Mouse (Mus musculus) MEL (cell line): ENCODE data around the gene Nav1. TPM values are rescaled to one million over a fixed set of nuclear protein-coding genes. Genes with fewer than 3 reads are reported as not detected.

Experiments used
- DNase-seq: peaks from one replicate; pipeline ENCODE4 v3.0.0; 2011; ENCODE audit warnings: low read depth, low spot score
- H3K27ac ChIP-seq: 2 replicates; pipeline ENCODE4 v1.5.1; 2012; ENCODE audit warnings: low read depth, mild to moderate bottlenecking, control low read depth, low read length, moderate library complexity; ENCODE audit not compliant: control insufficient read depth
- H3K27me3 ChIP-seq, 2 experiments: fragments of 150-350 bp in 1 of 2; sonication (generic) in 1 of 2; 2 replicates each; pipeline ENCODE4 v1.6.1; 2012; ENCODE audit warnings: low read length in 2 of 2, mild to moderate bottlenecking in 2 of 2, improper control_type of control experiment in 1 of 2, moderate library complexity in 1 of 2; ENCODE audit not compliant: insufficient read depth in 2 of 2, control insufficient read depth in 1 of 2
- H3K36me3 ChIP-seq, 2 experiments: 2 replicates each; pipeline ENCODE4 v1.6.1; 2012 to 2014; ENCODE audit warnings: low read length in 2 of 2, improper control_type of control experiment in 1 of 2, inconsistent platforms in 1 of 2, mild to moderate bottlenecking in 1 of 2; ENCODE audit not compliant: insufficient read depth in 2 of 2, control insufficient read depth in 1 of 2
- H3K4me1 ChIP-seq, 2 experiments: fragments of 150-350 bp in 1 of 2; sonication (generic) in 1 of 2; 2 replicates each; pipeline ENCODE4 v1.6.1; 2012; ENCODE audit warnings: low read length in 2 of 2, improper control_type of control experiment in 1 of 2, mild to moderate bottlenecking in 1 of 2; ENCODE audit not compliant: insufficient read depth in 2 of 2, control insufficient read depth in 1 of 2
- H3K4me3 ChIP-seq, 2 experiments: fragments of 150-350 bp in 1 of 2; sonication (generic) in 1 of 2; 2 replicates each; pipeline ENCODE4 v1.5.1; 2012; ENCODE audit warnings: low read depth in 2 of 2, low read length in 2 of 2, mild to moderate bottlenecking in 2 of 2, moderate library complexity in 2 of 2, control low read depth in 1 of 2, improper control_type of control experiment in 1 of 2; ENCODE audit not compliant: control insufficient read depth in 1 of 2, insufficient read depth in 1 of 2
- H3K79me2 ChIP-seq: 2 replicates; pipeline ENCODE4 v1.6.1; 2012; ENCODE audit warnings: mild to moderate bottlenecking, low read length, moderate library complexity; ENCODE audit not compliant: control insufficient read depth, poor library complexity, insufficient read depth
- H3K9ac ChIP-seq: 2 replicates; pipeline ENCODE4 v1.6.1; 2012; ENCODE audit warnings: low read depth, mild to moderate bottlenecking, control low read depth, low read length, moderate library complexity; ENCODE audit not compliant: control insufficient read depth, poor library complexity, severe bottlenecking
- H3K9me3 ChIP-seq: fragments of 150-350 bp; sonication (generic); replicated peaks from 2 replicates; pipeline ENCODE4 v1.6.1; 2012; ENCODE audit warnings: mild to moderate bottlenecking, low read length, improper control_type of control experiment, moderate library complexity; ENCODE audit not compliant: insufficient read depth
- BHLHE40 ChIP-seq: IDR thresholded peaks from 2 replicates; pipeline ENCODE4 v1.6.1; 2012; ENCODE audit warnings: low read depth, mild to moderate bottlenecking, inconsistent platforms, low read length, improper control_type of control experiment, borderline replicate concordance
- CHD1 ChIP-seq: IDR thresholded peaks from 2 replicates; pipeline ENCODE4 v1.6.1; 2012; ENCODE audit warnings: low read depth, mild to moderate bottlenecking, inconsistent platforms, low read length, improper control_type of control experiment
- CHD2 ChIP-seq: IDR thresholded peaks from 2 replicates; pipeline ENCODE4 v1.6.1; 2011; ENCODE audit warnings: low read length, improper control_type of control experiment
- EP300 ChIP-seq, 2 experiments: IDR thresholded peaks; 2 replicates each; pipeline ENCODE4 v1.6.1; 2011; ENCODE audit warnings: improper control_type of control experiment in 2 of 2, low read length in 2 of 2, low read depth in 1 of 2, mild to moderate bottlenecking in 1 of 2
- ETS1 ChIP-seq: IDR thresholded peaks from 2 replicates; pipeline ENCODE4 v1.6.1; 2012; ENCODE audit warnings: low read depth, mild to moderate bottlenecking, inconsistent platforms, low read length, improper control_type of control experiment, moderate library complexity
- JUND ChIP-seq: IDR thresholded peaks from 2 replicates; pipeline ENCODE4 v1.6.1; 2011; ENCODE audit warnings: low read depth, mild to moderate bottlenecking, improper control_type of control experiment, low read length
- MAFK ChIP-seq: IDR thresholded peaks from 2 replicates; pipeline ENCODE4 v1.6.1; 2011; ENCODE audit warnings: low read depth, mild to moderate bottlenecking, low read length, improper control_type of control experiment, borderline replicate concordance
- MAZ ChIP-seq: IDR thresholded peaks from 2 replicates; pipeline ENCODE4 v1.6.1; 2012; ENCODE audit warnings: low read depth, mild to moderate bottlenecking, inconsistent platforms, low read length, improper control_type of control experiment
- MYB ChIP-seq: IDR thresholded peaks from 2 replicates; pipeline ENCODE4 v1.6.1; 2011; ENCODE audit warnings: mild to moderate bottlenecking, low read depth, low read length, improper control_type of control experiment
- MYC ChIP-seq: IDR thresholded peaks from 2 replicates; pipeline ENCODE4 v1.6.1; 2011; ENCODE audit warnings: low read depth, mild to moderate bottlenecking, low read length, improper control_type of control experiment, moderate library complexity
- NELFE ChIP-seq: IDR thresholded peaks from 2 replicates; pipeline ENCODE4 v1.6.1; 2011; ENCODE audit warnings: low read depth, low read length, improper control_type of control experiment
- NRF1 ChIP-seq: IDR thresholded peaks from 2 replicates; pipeline ENCODE4 v1.6.1; 2014; ENCODE audit warnings: low read depth, mild to moderate bottlenecking, inconsistent platforms, low read length, improper control_type of control experiment, moderate library complexity; ENCODE audit not compliant: poor library complexity, insufficient read depth, severe bottlenecking
- POLR2A ChIP-seq, 2 experiments: IDR thresholded peaks; 2 replicates each; pipeline ENCODE4 v1.6.1; 2011 to 2012; ENCODE audit warnings: low read length in 2 of 2, mild to moderate bottlenecking in 2 of 2, control low read depth in 1 of 2, improper control_type of control experiment in 1 of 2, low read depth in 1 of 2, moderate library complexity in 1 of 2; ENCODE audit not compliant: control insufficient read depth in 1 of 2, insufficient read depth in 1 of 2, poor library complexity in 1 of 2
- POLR2AphosphoS2 ChIP-seq: IDR thresholded peaks from 2 replicates; pipeline ENCODE4 v1.6.1; 2011; ENCODE audit warnings: low read length, improper control_type of control experiment
- RCOR1 ChIP-seq: IDR thresholded peaks from 2 replicates; pipeline ENCODE4 v1.6.1; 2012; ENCODE audit warnings: low read depth, mild to moderate bottlenecking, inconsistent platforms, low read length, improper control_type of control experiment
- SIN3A ChIP-seq: IDR thresholded peaks from 2 replicates; pipeline ENCODE4 v1.6.1; 2012; ENCODE audit warnings: low read length, improper control_type of control experiment, inconsistent platforms
- SMC3 ChIP-seq: IDR thresholded peaks from 2 replicates; pipeline ENCODE4 v1.6.1; 2011; ENCODE audit warnings: low read depth, low read length, improper control_type of control experiment
- TAL1 ChIP-seq: IDR thresholded peaks from 2 replicates; pipeline ENCODE4 v1.6.1; 2012; ENCODE audit warnings: mild to moderate bottlenecking, inconsistent platforms, low read length, moderate library complexity, mixed read lengths
- TBP ChIP-seq: IDR thresholded peaks from 2 replicates; pipeline ENCODE4 v1.8.0; 2011; ENCODE audit warnings: low read depth, low read length, improper control_type of control experiment
- TCF12 ChIP-seq: IDR thresholded peaks from 2 replicates; pipeline ENCODE4 v1.6.1; 2014; ENCODE audit warnings: low read depth, mild to moderate bottlenecking, inconsistent platforms, low read length, improper control_type of control experiment, moderate library complexity
- USF1 ChIP-seq: IDR thresholded peaks from 2 replicates; pipeline ENCODE4 v1.6.1; 2014; ENCODE audit warnings: low read depth, mild to moderate bottlenecking, inconsistent platforms, low read length, improper control_type of control experiment, moderate library complexity
- ZC3H11A ChIP-seq: IDR thresholded peaks from 2 replicates; pipeline ENCODE4 v1.6.1; 2012; ENCODE audit warnings: low read depth, mild to moderate bottlenecking, inconsistent platforms, low read length, improper control_type of control experiment
- ZKSCAN1 ChIP-seq: IDR thresholded peaks from 2 replicates; pipeline ENCODE4 v1.6.1; 2012; ENCODE audit warnings: low read depth, mild to moderate bottlenecking, inconsistent platforms, low read length, improper control_type of control experiment, moderate library complexity
- ZNF384 ChIP-seq: IDR thresholded peaks from 2 replicates; pipeline ENCODE4 v1.6.1; 2012; ENCODE audit warnings: low read depth, mild to moderate bottlenecking, inconsistent platforms, low read length, improper control_type of control experiment
- polyA plus RNA-seq, 2 experiments: library from polyadenylated mRNA; stranded (reverse) in 1 of 2; unstranded in 1 of 2; fragments of >175 nt in 1 of 2; fragments of >200 nt in 1 of 2; gene quantifications; 2 replicates each; pipeline versions ENCODE4 v1.2.1 to v1.2.4; 2012; ENCODE audit warnings: low replicate concordance in 2 of 2, low read depth in 1 of 2; ENCODE audit not compliant: insufficient read length in 2 of 2, insufficient read depth in 1 of 2, missing spikeins in 1 of 2
- total RNA-seq: library from RNA; depleted of rRNA; stranded (reverse); fragments of 300-350 nt; gene quantifications from 2 replicates; pipeline ENCODE4 v1.2.3, GENCODE M21; 2012

The Nav1 gene
- total and polyA plus RNA-seq, 3 experiments, result 0.89 to 9.6 TPM; not detected in 1

DNA sequence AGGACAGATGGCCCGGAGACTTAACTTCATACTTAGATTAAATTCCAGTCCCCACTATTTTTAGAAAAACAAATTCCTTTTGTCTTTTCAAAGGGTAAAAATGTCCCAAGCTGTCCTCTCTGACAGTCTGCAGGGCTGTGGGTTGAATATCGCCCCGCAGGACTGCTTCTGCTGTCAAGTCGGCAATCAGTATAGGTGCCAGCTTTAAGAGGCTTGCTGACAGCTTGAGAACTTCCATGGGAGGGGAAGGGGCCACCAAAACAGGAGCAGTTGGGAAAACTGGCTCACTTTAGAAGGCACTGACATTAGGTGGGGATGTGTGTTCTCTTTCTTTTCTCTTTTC lies 82.6 kb downstream of the Nav1 start (continued):
- TF ChIP-seq ZNF384, result no peak
- TF ChIP-seq, all 39 proteins: peak for 0

DNA sequence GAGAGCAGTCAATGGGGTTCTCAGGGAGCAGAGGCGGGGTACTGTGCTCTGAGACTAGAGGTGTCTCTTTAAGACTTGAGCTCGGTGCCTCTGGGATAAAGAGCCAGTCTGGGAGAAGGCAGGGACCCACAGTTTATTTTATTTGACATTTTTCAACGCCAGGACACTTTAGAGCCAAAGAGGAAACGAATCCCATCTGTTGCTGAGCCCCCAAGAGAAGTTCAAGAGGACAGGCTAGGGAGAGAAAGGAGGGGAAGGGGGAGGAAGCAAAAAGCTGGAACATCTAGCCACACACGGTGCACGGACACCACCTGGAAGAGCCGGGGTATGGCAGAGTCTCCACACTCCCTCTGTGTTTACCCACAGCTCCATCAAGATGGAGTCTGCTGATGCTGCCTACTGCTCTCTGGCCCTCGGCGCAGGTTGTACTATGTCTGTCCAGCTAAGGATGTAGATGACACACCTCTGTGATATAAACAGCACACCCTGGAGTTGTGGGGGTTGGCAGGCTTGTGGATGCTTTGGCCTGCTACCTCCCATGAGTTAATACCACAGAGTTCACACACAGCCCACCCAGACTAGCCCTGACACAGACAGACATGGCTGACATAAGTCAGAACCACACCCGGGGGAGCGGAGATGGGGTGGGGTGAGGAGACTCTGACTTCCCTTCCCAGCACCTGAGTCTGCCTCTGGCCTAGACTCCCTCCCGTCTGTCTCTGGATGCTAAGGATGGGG lies 83.1 kb downstream of the Nav1 start:
- Histone ChIP-seq H3K36me3 (no peaks in the 10 kb centered on the region), H3K9me3 (no peaks in the 10 kb centered on the region), H3K4me3 (no peak overlapping the region)
- no peak for DNase-seq
- TF ChIP-seq NRF1 (no peak), MAFK (no peak), TCF12 (no peak), MAZ (no peak)
- TF ChIP-seq, all 39 proteins: peak for 0
- Histone ChIP-seq H3K27me3 (no peaks in the 10 kb centered on the region; a peak in 1 of 4 replicates), H3K79me2 (no peaks in the 10 kb centered on the region), H3K9ac (no peak overlapping the region), H3K27ac (no peak overlapping the region), H3K4me1 (no peaks in the 10 kb centered on the region; a peak in 1 of 4 replicates)

DNA sequence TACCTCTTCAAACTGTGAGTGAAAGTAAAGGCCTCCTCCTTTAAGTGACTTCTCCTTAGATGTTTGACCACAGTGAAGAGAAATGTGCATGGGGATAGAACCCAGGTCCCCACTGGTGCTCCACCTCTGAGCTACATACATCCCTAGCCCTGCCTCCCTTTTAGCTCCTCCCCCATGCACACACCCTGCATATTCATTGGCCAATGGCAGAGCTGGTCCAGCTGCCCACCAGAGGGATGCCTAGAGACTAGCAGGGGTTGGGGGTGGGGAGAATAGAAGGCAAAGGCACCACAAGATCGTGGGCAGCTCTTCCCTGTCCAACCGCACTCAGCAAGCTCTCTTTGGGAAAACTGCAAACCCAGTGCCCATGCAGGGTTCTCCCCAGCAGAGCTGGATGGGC lies 83.8 kb downstream of the Nav1 start:
- no peak overlapping the region for H3K9ac ChIP-seq
- H3K79me2 ChIP-seq, result no peaks in the 10 kb centered on the region
- H3K9me3 ChIP-seq, result no peaks in the 10 kb centered on the region
- no peak overlapping the region for H3K4me3 ChIP-seq
- no peaks in the 10 kb centered on the region; a peak in 1 of 4 replicates for H3K4me1 ChIP-seq
- no peaks in the 10 kb centered on the region for H3K36me3 ChIP-seq
- H3K27me3 ChIP-seq, result no peaks in the 10 kb centered on the region; a peak in 1 of 4 replicates
- no peak overlapping the region for H3K27ac ChIP-seq
- no peak for TF ChIP-seq EP300 (IDR thresholded peaks at IDR 0.05; ENCODE audit: low read depth in 1 of 2, low read length in 2 of 2)
- TF ChIP-seq MYC, result no peak
- no peak for TF ChIP-seq RCOR1
- no peak for TF ChIP-seq ZKSCAN1
- TF ChIP-seq JUND, result no peak
- no peak for TF ChIP-seq POLR2AphosphoS2
- DNase-seq, result no peak

DNA sequence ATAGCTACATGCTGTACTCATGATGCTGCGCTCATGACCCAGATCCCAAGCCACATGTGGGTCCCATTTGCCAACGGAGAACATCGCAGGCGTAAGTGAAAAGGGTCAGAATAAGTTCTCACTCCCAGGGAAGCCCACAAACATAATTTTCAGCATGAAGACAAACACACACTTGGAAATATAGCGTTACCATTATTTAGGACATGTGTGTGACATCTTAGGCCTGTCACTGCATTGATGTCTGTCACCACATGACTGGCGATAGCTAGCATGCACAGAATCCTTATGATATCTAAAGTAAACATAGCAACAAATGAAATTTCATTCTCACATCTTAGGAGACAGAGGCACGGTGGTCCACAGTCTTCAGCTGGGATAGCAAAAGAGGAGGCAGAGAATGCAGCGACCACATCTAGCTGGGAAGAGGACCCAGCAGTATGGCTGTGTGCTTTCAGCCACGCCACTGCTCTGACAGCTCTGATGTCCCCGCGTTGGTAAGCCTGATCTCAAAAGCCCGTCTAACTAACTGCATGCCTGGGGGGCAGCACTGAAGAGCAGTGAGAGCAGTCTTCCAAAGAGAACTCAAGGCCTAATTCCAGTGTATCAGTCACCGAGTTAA lies 86.4 kb downstream of the Nav1 start:
- no peak for DNase-seq
- H3K9me3 ChIP-seq, result no peaks in the 10 kb centered on the region
- H3K79me2 ChIP-seq, result no peaks in the 10 kb centered on the region
- H3K36me3 ChIP-seq, result no peaks in the 10 kb centered on the region
- H3K4me1 ChIP-seq, result peaks cover 0 to 3% of the 10 kb centered on the region in 2 experiments; a peak in 1 of 4 replicates
- no peaks in the 10 kb centered on the region; a peak in 1 of 4 replicates for H3K27me3 ChIP-seq
- H3K9ac ChIP-seq, result no peak overlapping the region
- H3K27ac ChIP-seq, result no peak overlapping the region
- H3K4me3 ChIP-seq, result no peak overlapping the region
- no peak for TF ChIP-seq SIN3A
- TF ChIP-seq POLR2A (IDR thresholded peaks at IDR 0.05; ENCODE audit: control insufficient read depth in 1 of 2, insufficient read depth in 1 of 2, low read depth in 1 of 2, low read length in 2 of 2, poor library complexity in 1 of 2), result no peak
- no peak for TF ChIP-seq ETS1
- no peak for TF ChIP-seq BHLHE40
- TF ChIP-seq POLR2AphosphoS2, result no peak
- TF ChIP-seq ZKSCAN1, result no peak
- TF ChIP-seq CHD2, result no peak
- TF ChIP-seq SMC3, result no peak
- no peak for TF ChIP-seq ZNF384
- no peak for TF ChIP-seq NELFE
- TF ChIP-seq MYB, result no peak
- TF ChIP-seq EP300 (IDR thresholded peaks at IDR 0.05; ENCODE audit: low read depth in 1 of 2, low read length in 2 of 2), result no peak
- no peak for TF ChIP-seq TAL1
- no peak for TF ChIP-seq ZC3H11A
- TF ChIP-seq CHD1, result no peak
- no peak for TF ChIP-seq TBP
- TF ChIP-seq USF1, result no peak
